Mouse (Mus musculus): ENCODE data around the gene Ddx31. TPM values are rescaled to one million over a fixed set of nuclear protein-coding genes. Genes with fewer than 3 reads are reported as not detected.

Ddx31 gene
- total RNA-seq, 1 experiment = 20.9 TPM

- H3K4me1 ChIP-seq (ENCODE audit: control insufficient read depth in 2 of 2, insufficient read depth in 2 of 2, low read length in 2 of 2, poor library complexity in 1 of 2) = no peaks in the 10 kb centered on the region
- no peak overlapping the region for H3K9ac ChIP-seq (ENCODE audit: insufficient read depth, low read depth, low read length, poor library complexity, severe bottlenecking)
- no peak for DNase-seq (ENCODE audit: low read depth, low spot score)
- no peak overlapping the region for H3K4me3 ChIP-seq (ENCODE audit: insufficient read depth in 1 of 2, low read depth in 1 of 2, low read length in 2 of 2, poor library complexity in 1 of 2, severe bottlenecking in 1 of 2)
- H3K9me3 ChIP-seq (ENCODE audit: control insufficient read depth, insufficient read depth, low read depth, low read length) = no peaks in the 10 kb centered on the region
- H3K27ac ChIP-seq (ENCODE audit: insufficient read depth, low read depth, low read length, poor library complexity, severe bottlenecking) = no peak overlapping the region
- in situ Hi-C loops (cut with MboI; ENCODE audit: low sequenced_read_pairs in 2 of 2, unreplicated experiment in 2 of 2) = no loop called here
- no peaks in the 10 kb centered on the region for H3K36me3 ChIP-seq (ENCODE audit: control insufficient read depth, insufficient read depth, low read length, poor library complexity, severe bottlenecking)
- TF ChIP-seq ZNF384 (IDR thresholded peaks at IDR 0.05; ENCODE audit: low read depth, low read length) (no peak), ZC3H11A (IDR thresholded peaks at IDR 0.05; ENCODE audit: borderline replicate concordance, low read depth, low read length) (no peak), CHD2 (IDR thresholded peaks at IDR 0.05; ENCODE audit: low read depth, low read length) (no peak), HCFC1 (IDR thresholded peaks at IDR 0.05; ENCODE audit: borderline replicate concordance, insufficient read depth, low read length) (no peak), MAFK (IDR thresholded peaks at IDR 0.05; ENCODE audit: insufficient read depth, low read depth, low read length) (no peak)
These were observed 31.4 kb upstream of the Ddx31 start for GRCm38 (mm10) chr2:28808841-28809240.

DNA sequence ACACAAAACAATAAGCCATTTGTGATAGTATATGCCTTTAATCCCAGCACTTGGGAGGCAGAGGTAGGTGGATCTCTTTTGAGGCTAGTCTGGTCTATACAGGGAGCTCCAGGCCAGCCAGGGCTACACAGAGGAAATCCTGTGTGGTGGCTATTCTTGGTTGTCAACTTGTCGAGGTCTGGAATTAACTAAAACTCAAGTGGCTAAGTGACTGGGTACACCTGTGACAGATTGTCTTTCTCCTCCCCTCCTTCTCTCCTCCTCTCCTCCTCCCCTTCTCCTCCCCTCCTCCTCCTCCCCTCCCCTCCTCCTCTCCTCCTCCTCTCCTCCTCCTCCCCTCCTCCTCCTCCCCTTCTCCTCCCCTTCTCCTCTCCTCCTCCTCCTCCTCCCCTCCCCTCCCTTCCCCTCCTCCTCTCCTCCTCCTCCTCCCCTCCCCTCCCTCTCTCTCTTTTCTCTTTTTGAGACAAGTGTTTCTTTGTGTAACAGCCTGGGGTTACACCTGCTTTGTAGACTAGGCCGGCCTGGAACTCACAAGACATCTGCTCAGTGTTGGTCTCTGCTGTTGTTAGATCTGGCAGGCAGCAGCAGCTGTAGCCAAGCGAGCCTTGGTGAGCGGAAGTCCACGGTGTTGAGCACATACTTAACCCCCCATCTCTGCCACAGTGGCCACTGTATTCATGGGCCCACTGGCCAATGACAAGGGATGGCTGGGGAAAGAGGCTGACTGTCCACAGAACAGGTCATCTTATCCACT lies 29.8 kb upstream of the Ddx31 start:
- Histone ChIP-seq H3K36me3 (ENCODE audit: control insufficient read depth, insufficient read depth, low read length, poor library complexity, severe bottlenecking) (no peaks in the 10 kb centered on the region), H3K9ac (ENCODE audit: insufficient read depth, low read depth, low read length, poor library complexity, severe bottlenecking) (no peak overlapping the region), H3K4me1 (ENCODE audit: control insufficient read depth in 2 of 2, insufficient read depth in 2 of 2, low read length in 2 of 2, poor library complexity in 1 of 2) (no peaks in the 10 kb centered on the region), H3K9me3 (ENCODE audit: control insufficient read depth, insufficient read depth, low read depth, low read length) (no peaks in the 10 kb centered on the region), H3K27ac (ENCODE audit: insufficient read depth, low read depth, low read length, poor library complexity, severe bottlenecking) (no peak overlapping the region), H3K4me3 (ENCODE audit: insufficient read depth in 1 of 2, low read depth in 1 of 2, low read length in 2 of 2, poor library complexity in 1 of 2, severe bottlenecking in 1 of 2) (no peak overlapping the region)
- DNase-seq (ENCODE audit: low read depth, low spot score) = no peak
- in situ Hi-C loops (cut with MboI; ENCODE audit: low sequenced_read_pairs in 2 of 2, unreplicated experiment in 2 of 2) = no loop called here
- no peak for TF ChIP-seq CHD2 (IDR thresholded peaks at IDR 0.05; ENCODE audit: low read depth, low read length)
- no peak for TF ChIP-seq ZC3H11A (IDR thresholded peaks at IDR 0.05; ENCODE audit: borderline replicate concordance, low read depth, low read length)
- TF ChIP-seq MAFK (IDR thresholded peaks at IDR 0.05; ENCODE audit: insufficient read depth, low read depth, low read length) = no peak
- no peak for TF ChIP-seq HCFC1 (IDR thresholded peaks at IDR 0.05; ENCODE audit: borderline replicate concordance, insufficient read depth, low read length)
- no peak for TF ChIP-seq ZNF384 (IDR thresholded peaks at IDR 0.05; ENCODE audit: low read depth, low read length)

DNA sequence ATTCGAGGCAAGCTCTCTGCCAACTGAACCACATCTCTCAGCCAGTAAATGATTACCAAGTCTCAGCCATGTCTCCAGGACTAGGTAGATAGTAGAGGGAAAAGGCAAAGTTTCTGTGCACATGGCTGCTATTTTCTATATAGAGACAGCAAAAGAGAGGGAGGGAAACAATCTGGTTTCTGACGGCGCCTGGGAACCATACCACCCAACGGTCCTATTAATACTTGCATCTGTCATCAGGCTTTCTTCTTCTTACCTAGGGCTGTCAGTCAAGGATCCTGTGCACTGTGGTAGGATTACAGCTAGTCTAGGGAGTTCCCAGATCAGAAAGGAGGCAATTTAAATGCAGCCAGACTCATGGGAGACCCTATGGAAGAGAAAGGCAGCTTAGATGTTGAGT lies 21.3 kb upstream of the Ddx31 start:
- DNase-seq (ENCODE audit: low read depth, low spot score) = no peak
- H3K27ac ChIP-seq (ENCODE audit: insufficient read depth, low read depth, low read length, poor library complexity, severe bottlenecking) = no peak overlapping the region
- H3K4me1 ChIP-seq (ENCODE audit: control insufficient read depth in 2 of 2, insufficient read depth in 2 of 2, low read length in 2 of 2, poor library complexity in 1 of 2) = no peaks in the 10 kb centered on the region
- in situ Hi-C loops (cut with MboI; ENCODE audit: low sequenced_read_pairs in 2 of 2, unreplicated experiment in 2 of 2) = no loop called here
- H3K36me3 ChIP-seq (ENCODE audit: control insufficient read depth, insufficient read depth, low read length, poor library complexity, severe bottlenecking) = no peaks in the 10 kb centered on the region
- no peaks in the 10 kb centered on the region for H3K9me3 ChIP-seq (ENCODE audit: control insufficient read depth, insufficient read depth, low read depth, low read length)
- TF ChIP-seq HCFC1 (IDR thresholded peaks at IDR 0.05; ENCODE audit: borderline replicate concordance, insufficient read depth, low read length) = no peak
- no peak for TF ChIP-seq ZNF384 (IDR thresholded peaks at IDR 0.05; ENCODE audit: low read depth, low read length)
- no peak for TF ChIP-seq MAFK (IDR thresholded peaks at IDR 0.05; ENCODE audit: insufficient read depth, low read depth, low read length)
- TF ChIP-seq CHD2 (IDR thresholded peaks at IDR 0.05; ENCODE audit: low read depth, low read length) = no peak
- no peak for TF ChIP-seq ZC3H11A (IDR thresholded peaks at IDR 0.05; ENCODE audit: borderline replicate concordance, low read depth, low read length)
- no peak overlapping the region for H3K9ac ChIP-seq (ENCODE audit: insufficient read depth, low read depth, low read length, poor library complexity, severe bottlenecking)
- no peak overlapping the region for H3K4me3 ChIP-seq (ENCODE audit: insufficient read depth in 1 of 2, low read depth in 1 of 2, low read length in 2 of 2, poor library complexity in 1 of 2, severe bottlenecking in 1 of 2)

DNA sequence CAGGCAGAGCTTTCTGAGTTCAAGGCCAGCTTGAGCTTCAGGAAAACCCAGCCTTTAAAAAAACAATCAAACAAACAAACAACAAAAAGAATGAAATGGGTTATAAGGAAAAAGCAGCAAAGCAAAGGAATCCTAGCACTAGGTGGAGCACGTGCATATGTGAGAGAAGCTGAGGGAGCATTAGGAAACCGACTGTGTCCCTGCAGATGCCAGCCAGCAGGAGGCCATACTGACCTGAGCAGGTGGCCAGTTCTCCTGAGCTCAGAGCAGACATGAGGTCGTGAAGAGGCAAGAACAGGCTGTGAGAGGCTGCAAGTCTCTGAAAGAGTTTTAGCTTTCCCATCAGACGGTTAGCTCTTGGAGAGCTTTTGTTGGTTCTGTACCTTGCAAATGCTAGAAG lies 10.9 kb upstream of the Ddx31 start:
- peaks cover 61% of the 10 kb centered on the region for H3K36me3 ChIP-seq (ENCODE audit: control insufficient read depth, insufficient read depth, low read length, poor library complexity, severe bottlenecking)
- in situ Hi-C loops (cut with MboI; ENCODE audit: low sequenced_read_pairs in 2 of 2, unreplicated experiment in 2 of 2) = no loop called here

More for the DNA sequence above, 10.9 kb upstream of the Ddx31 start:
- no peak for TF ChIP-seq CHD2 (IDR thresholded peaks at IDR 0.05; ENCODE audit: low read depth, low read length)
- no peak for TF ChIP-seq MAFK (IDR thresholded peaks at IDR 0.05; ENCODE audit: insufficient read depth, low read depth, low read length)
- no peak for TF ChIP-seq ZNF384 (IDR thresholded peaks at IDR 0.05; ENCODE audit: low read depth, low read length)
- TF ChIP-seq HCFC1 (IDR thresholded peaks at IDR 0.05; ENCODE audit: borderline replicate concordance, insufficient read depth, low read length) = no peak
- TF ChIP-seq ZC3H11A (IDR thresholded peaks at IDR 0.05; ENCODE audit: borderline replicate concordance, low read depth, low read length) = no peak
- Histone ChIP-seq H3K9me3 (ENCODE audit: control insufficient read depth, insufficient read depth, low read depth, low read length) (no peaks in the 10 kb centered on the region), H3K4me3 (ENCODE audit: insufficient read depth in 1 of 2, low read depth in 1 of 2, low read length in 2 of 2, poor library complexity in 1 of 2, severe bottlenecking in 1 of 2) (no peak overlapping the region), H3K27ac (ENCODE audit: insufficient read depth, low read depth, low read length, poor library complexity, severe bottlenecking) (no peak overlapping the region), H3K4me1 (ENCODE audit: control insufficient read depth in 2 of 2, insufficient read depth in 2 of 2, low read length in 2 of 2, poor library complexity in 1 of 2) (no peaks in the 10 kb centered on the region), H3K9ac (ENCODE audit: insufficient read depth, low read depth, low read length, poor library complexity, severe bottlenecking) (no peak overlapping the region)
- no peak for DNase-seq (ENCODE audit: low read depth, low spot score)

Measured in ES-E14 (cell line).